Mouse (Mus musculus) hindbrain, postnatal 0 days (tissue): ENCODE measurements around the gene 2810004N23Rik. TPM values are rescaled to one million over a fixed set of nuclear protein-coding genes. Genes with fewer than 3 reads are reported as not detected.

Source experiments
- ATAC-seq: fragments of 200-750 bp; cut with Nextera tagmentation; 2 replicates; pipeline ENCODE4 v1.8.0; 2017; ENCODE audit warnings: mild to moderate bottlenecking, moderate TSS enrichment, moderate library complexity
- DNase-seq: peaks from one replicate; pipeline ENCODE4 v3.0.0-alpha.2; 2015; ENCODE audit warnings: low spot score
- H3K27ac ChIP-seq: fragments of 300-500 bp; sonication (generic); 2 replicates; pipeline ENCODE4 v1.5.1; 2014; ENCODE audit warnings: mild to moderate bottlenecking
- H3K27me3 ChIP-seq: fragments of 300-500 bp; sonication (generic); 2 replicates; pipeline ENCODE4 v1.6.1; 2014; ENCODE audit warnings: low read length, mixed read lengths; ENCODE audit not compliant: insufficient read depth
- H3K36me3 ChIP-seq: fragments of 300-500 bp; sonication (generic); 2 replicates; pipeline ENCODE4 v1.6.1; 2014; ENCODE audit warnings: low read length, mixed read lengths; ENCODE audit not compliant: insufficient read depth
- H3K4me1 ChIP-seq: fragments of 300-500 bp; sonication (generic); 2 replicates; pipeline ENCODE4 v1.6.1; 2014; ENCODE audit warnings: antibody characterized with exemption, low read length, mixed read lengths; ENCODE audit not compliant: insufficient read depth
- H3K4me2 ChIP-seq: fragments of 300-500 bp; sonication (generic); 2 replicates; pipeline ENCODE4 v1.6.1; 2014; ENCODE audit warnings: low read depth, mild to moderate bottlenecking, low read length, moderate library complexity, mixed read lengths
- H3K4me3 ChIP-seq: fragments of 300-500 bp; sonication (generic); 2 replicates; pipeline ENCODE4 v1.5.1; 2014; ENCODE audit warnings: low read length
- H3K9ac ChIP-seq: fragments of 300-500 bp; sonication (generic); replicated peaks from 2 replicates; pipeline ENCODE4 v1.6.1; 2014; ENCODE audit warnings: mild to moderate bottlenecking, low read length, moderate library complexity, mixed read lengths
- H3K9me3 ChIP-seq: fragments of 300-500 bp; sonication (generic); 2 replicates; pipeline ENCODE4 v1.6.1; 2016; ENCODE audit warnings: low read length, mixed read lengths
- CTCF ChIP-seq: IDR thresholded peaks from 2 replicates; pipeline ENCODE4 v1.5.1; 2016; ENCODE audit warnings: antibody characterized with exemption, control low read depth, low read depth
- WGBS: fragments of 180-500 bp; shearing (Covaris S2); extraction: QIAGEN DNeasy Blood & Tissue Kit; methylation state at CpG from one replicate; pipeline ENCODE4 v1.1.7; 2014; 5-methylcytosine and 5-hydroxymethylcytosine counted together
- polyA plus RNA-seq: library from polyadenylated mRNA; unstranded; fragments of >200 nt; fragmentation: Nextera tagmentation; extraction: Ambion mirVana; gene quantifications from 2 replicates; pipeline ENCODE4 v1.2.1, GENCODE M21; 2015
- total RNA-seq: library from RNA; depleted of rRNA; stranded (reverse); fragments of >200 nt; gene quantifications from 2 replicates; pipeline ENCODE4 v1.2.3, GENCODE M21; 2014

Gene 2810004N23Rik
- total and polyA plus RNA-seq, 2 experiments from 2014 or later = 21.4 to 22.8 TPM

- Histone ChIP-seq H3K27ac (no peak overlapping the region), H3K4me2 (no peak overlapping the region), H3K4me3 (no peak overlapping the region), H3K9ac (no peak overlapping the region), H3K9me3 (no peaks in the 10 kb centered on the region), H3K36me3 (peaks cover 20% of the 10 kb centered on the region), H3K4me1 (no peaks in the 10 kb centered on the region), H3K27me3 (no peaks in the 10 kb centered on the region)
- ATAC-seq (no peak), DNase-seq (no peak)
- WGBS = 94% methylated on average over 11 of the region's 11 CpGs
- TF ChIP-seq CTCF = no peak
These were observed 46.1 kb downstream of the 2810004N23Rik start for GRCm38 (mm10) chr8:124816866-124817265.

- H3K36me3 ChIP-seq = peaks cover 20% of the 10 kb centered on the region
- no peak for ATAC-seq
These were observed 47.0 kb downstream of the 2810004N23Rik start for GRCm38 (mm10) chr8:124815870-124816269.

GRCm38 (mm10) chr8:124813326-124813725 lies 49.6 kb downstream of the 2810004N23Rik start:
- no peak for DNase-seq
- ATAC-seq = no peak
- no peaks in the 10 kb centered on the region for H3K9me3 ChIP-seq
- H3K9ac ChIP-seq = no peak overlapping the region
- H3K27me3 ChIP-seq = no peaks in the 10 kb centered on the region
- H3K4me2 ChIP-seq = no peak overlapping the region
- H3K27ac ChIP-seq = no peak overlapping the region
- H3K4me3 ChIP-seq = no peak overlapping the region
- H3K4me1 ChIP-seq = 0 out of 2 replicates have a peak, but pooled peaks cover 2% of the 10 kb centered on the region
- WGBS = 94% methylated on average over 4 of the region's 4 CpGs
- H3K36me3 ChIP-seq = peaks cover 9% of the 10 kb centered on the region
- no peak for TF ChIP-seq CTCF

More at GRCm38 (mm10) chr8:124815870-124816269, 47.0 kb downstream of the 2810004N23Rik start:
- DNase-seq = no peak
- WGBS = 89% methylated on average over 12 of the region's 12 CpGs
- TF ChIP-seq CTCF = no peak
- no peaks in the 10 kb centered on the region for H3K27me3 ChIP-seq
- no peak overlapping the region for H3K9ac ChIP-seq
- H3K4me3 ChIP-seq = no peak overlapping the region
- no peak overlapping the region for H3K27ac ChIP-seq
- H3K9me3 ChIP-seq = no peaks in the 10 kb centered on the region
- 0 out of 2 replicates have a peak, but pooled peaks cover 2% of the 10 kb centered on the region for H3K4me1 ChIP-seq
- H3K4me2 ChIP-seq = no peak overlapping the region

GRCm38 (mm10) chr8:124810689-124811394 lies 52.1 kb downstream of the 2810004N23Rik start:
- Histone ChIP-seq H3K9me3 (no peaks in the 10 kb centered on the region), H3K4me3 (no peak overlapping the region), H3K27ac (no peak overlapping the region), H3K9ac (no peak overlapping the region), H3K4me2 (no peak overlapping the region), H3K4me1 (0 out of 2 replicates have a peak, but pooled peaks cover 2% of the 10 kb centered on the region), H3K27me3 (no peaks in the 10 kb centered on the region), H3K36me3 (no peaks in the 10 kb centered on the region; the same call in 1 of the 2 replicates)
- DNase-seq (peak; percentile 39), ATAC-seq (peak; percentile 38)
- TF ChIP-seq CTCF = no peak
- WGBS = 21% methylated on average over 9 of the region's 9 CpGs

GRCm38 (mm10) chr8:124810056-124810610 lies 52.8 kb downstream of the 2810004N23Rik start:
- WGBS = 55% methylated on average over 5 of the region's 5 CpGs
- no peak overlapping the region for H3K27ac ChIP-seq
- H3K4me2 ChIP-seq = no peak overlapping the region
- H3K4me3 ChIP-seq = no peak overlapping the region
- H3K9me3 ChIP-seq = no peaks in the 10 kb centered on the region
- DNase-seq = no peak
- 0 out of 2 replicates have a peak, but pooled peaks cover 2% of the 10 kb centered on the region for H3K4me1 ChIP-seq
- H3K36me3 ChIP-seq = no peaks in the 10 kb centered on the region
- peak; percentile 47; the same call in 1 of the 2 replicates for TF ChIP-seq CTCF
- no peak for ATAC-seq
- H3K27me3 ChIP-seq = no peaks in the 10 kb centered on the region
- H3K9ac ChIP-seq = no peak overlapping the region

- DNase-seq (no peak), ATAC-seq (no peak)
- WGBS = 52% methylated on average over 2 of the region's 2 CpGs
- TF ChIP-seq CTCF = no peak
- Histone ChIP-seq H3K27ac (no peak overlapping the region), H3K4me3 (no peak overlapping the region), H3K27me3 (no peaks in the 10 kb centered on the region), H3K4me2 (no peak overlapping the region), H3K36me3 (no peaks in the 10 kb centered on the region), H3K9me3 (no peaks in the 10 kb centered on the region), H3K4me1 (0 out of 2 replicates have a peak, but pooled peaks cover 2% of the 10 kb centered on the region), H3K9ac (no peak overlapping the region)
These were observed 53.5 kb downstream of the 2810004N23Rik start for GRCm38 (mm10) chr8:124809419-124809818.

GRCm38 (mm10) chr8:124805990-124806389 lies 56.9 kb downstream of the 2810004N23Rik start:
- no peak overlapping the region for H3K9ac ChIP-seq
- H3K27me3 ChIP-seq = no peaks in the 10 kb centered on the region
- 74% methylated on average over 4 of the region's 4 CpGs for WGBS
- no peak overlapping the region for H3K4me2 ChIP-seq
- no peaks in the 10 kb centered on the region for H3K9me3 ChIP-seq
- TF ChIP-seq CTCF = no peak
- 0 out of 2 replicates have a peak, but pooled peaks cover 2% of the 10 kb centered on the region for H3K4me1 ChIP-seq
- no peak for ATAC-seq
- no peak for DNase-seq
- no peak overlapping the region for H3K27ac ChIP-seq
- H3K4me3 ChIP-seq = no peak overlapping the region
- no peaks in the 10 kb centered on the region for H3K36me3 ChIP-seq
